Mouse (Mus musculus) liver, adult 2 months (tissue): ENCODE measurements around the gene Tspan33.

Source experiments
- CTCF ChIP-seq: fragments of 200-500 bp; IDR thresholded peaks from 2 replicates; pipeline ENCODE4 v1.5.1; 2011; ENCODE audit warnings: low read depth, low read length, control low read depth
- POLR2A ChIP-seq: fragments of 200-500 bp; IDR thresholded peaks from 2 replicates; pipeline ENCODE4 v1.6.1; 2011; ENCODE audit warnings: low read length, control low read depth; ENCODE audit not compliant: insufficient read depth; ENCODE audit errors: extremely low read depth

- no peak for TF ChIP-seq CTCF
- TF ChIP-seq POLR2A: no peak
These were observed 35.5 kb downstream of the Tspan33 start for GRCm38 (mm10) chr6:29729491-29729890.
